Mouse (Mus musculus) limb, embryonic 11.5 days (tissue): ENCODE data around the gene Topbp1. TPM values are rescaled to one million over a fixed set of nuclear protein-coding genes. Genes with fewer than 3 reads are reported as not detected.

Experiments used
- ATAC-seq: fragments of 200-750 bp; cut with Nextera tagmentation; 2 replicates; pipeline ENCODE4 v1.8.0; 2017; ENCODE audit warnings: low read depth; ENCODE audit not compliant: insufficient number of reproducible peaks, low FRiP score, low TSS enrichment
- DNase-seq: peaks from one replicate; pipeline ENCODE4 v3.0.0-alpha.2; 2015; ENCODE audit warnings: low spot score
- H3K27ac ChIP-seq: fragments of 300-500 bp; sonication (generic); replicated peaks from 2 replicates; pipeline ENCODE4 v1.5.1; 2014; ENCODE audit warnings: low read depth, mild to moderate bottlenecking, low read length
- H3K27me3 ChIP-seq: fragments of 300-500 bp; sonication (generic); 2 replicates; pipeline ENCODE4 v1.6.1; 2014; ENCODE audit warnings: mild to moderate bottlenecking, low read length, mixed read lengths; ENCODE audit not compliant: control insufficient read depth, insufficient read depth
- H3K36me3 ChIP-seq: fragments of 300-500 bp; sonication (generic); 2 replicates; pipeline ENCODE4 v1.6.1; 2014; ENCODE audit warnings: mild to moderate bottlenecking, low read length, moderate library complexity, mixed read lengths; ENCODE audit not compliant: control insufficient read depth, insufficient read depth
- H3K4me1 ChIP-seq: fragments of 300-500 bp; sonication (generic); 2 replicates; pipeline ENCODE4 v1.6.1; 2014; ENCODE audit warnings: low read length, mixed read lengths; ENCODE audit not compliant: control insufficient read depth, insufficient read depth
- H3K4me2 ChIP-seq: fragments of 300-500 bp; sonication (generic); 2 replicates; pipeline ENCODE4 v1.6.1; 2014; ENCODE audit warnings: low read depth, mild to moderate bottlenecking, moderate library complexity; ENCODE audit not compliant: severe bottlenecking
- H3K4me3 ChIP-seq: fragments of 300-500 bp; sonication (generic); 2 replicates; pipeline ENCODE4 v1.5.1; 2014; ENCODE audit warnings: low read depth, low read length
- H3K9ac ChIP-seq: fragments of 300-500 bp; sonication (generic); 2 replicates; pipeline ENCODE4 v1.6.1; 2014; ENCODE audit warnings: mild to moderate bottlenecking, low read length
- H3K9me3 ChIP-seq: fragments of 300-500 bp; sonication (generic); 2 replicates; pipeline ENCODE4 v1.6.1; 2016; ENCODE audit warnings: low read length; ENCODE audit not compliant: control insufficient read depth
- WGBS: fragments of 180-500 bp; shearing (Covaris S2); extraction: QIAGEN DNeasy Blood & Tissue Kit; methylation state at CpG from one replicate; pipeline ENCODE4 v1.1.7; 2014; 5-methylcytosine and 5-hydroxymethylcytosine counted together
- polyA plus RNA-seq: library from polyadenylated mRNA; unstranded; fragments of >200 nt; fragmentation: Nextera tagmentation; extraction: Ambion mirVana; gene quantifications from 2 replicates; pipeline ENCODE4 v1.2.1, GENCODE M21; 2014

Gene Topbp1
- polyA plus RNA-seq, 1 experiment from 2014 or later, result 83.1 TPM

- H3K4me2 ChIP-seq, result no peak overlapping the region
- no peaks in the 10 kb centered on the region for H3K27me3 ChIP-seq
- no peaks in the 10 kb centered on the region for H3K4me1 ChIP-seq
- no peak for ATAC-seq
- no peak overlapping the region for H3K9ac ChIP-seq
- 86% methylated on average over 19 of the region's 19 CpGs for WGBS
- H3K9me3 ChIP-seq, result no peaks in the 10 kb centered on the region
- H3K27ac ChIP-seq, result no peak overlapping the region
- H3K36me3 ChIP-seq, result no peaks in the 10 kb centered on the region
- no peak for DNase-seq
- H3K4me3 ChIP-seq, result no peak overlapping the region
These were observed 17.1 kb upstream of the Topbp1 start for GRCm38 (mm10) chr9:103287840-103288488.

GRCm38 (mm10) chr9:103288489-103289180 is 16.4 kb upstream of the Topbp1 start:
- Histone ChIP-seq H3K27ac (no peak overlapping the region), H3K9ac (no peak overlapping the region), H3K36me3 (no peaks in the 10 kb centered on the region), H3K4me1 (no peaks in the 10 kb centered on the region), H3K4me3 (no peak overlapping the region), H3K9me3 (no peaks in the 10 kb centered on the region), H3K4me2 (no peak overlapping the region), H3K27me3 (no peaks in the 10 kb centered on the region)
- 91% methylated on average over 13 of the region's 13 CpGs for WGBS
- no peak for ATAC-seq
- DNase-seq, result no peak

GRCm38 (mm10) chr9:103294507-103294906 is 10.5 kb upstream of the Topbp1 start:
- no peaks in the 10 kb centered on the region for H3K27me3 ChIP-seq
- DNase-seq, result no peak
- 92% methylated on average over 2 of the region's 2 CpGs for WGBS
- no peak overlapping the region for H3K9ac ChIP-seq
- H3K27ac ChIP-seq, result no peak overlapping the region
- H3K36me3 ChIP-seq, result no peaks in the 10 kb centered on the region
- ATAC-seq, result no peak
- H3K4me3 ChIP-seq, result no peak overlapping the region
- no peaks in the 10 kb centered on the region for H3K4me1 ChIP-seq
- H3K9me3 ChIP-seq, result no peaks in the 10 kb centered on the region
- H3K4me2 ChIP-seq, result no peak overlapping the region

GRCm38 (mm10) chr9:103301086-103301485 is 3.9 kb upstream of the Topbp1 start:
- no peak for DNase-seq
- H3K27ac ChIP-seq, result no peak overlapping the region
- H3K9me3 ChIP-seq, result no peaks in the 10 kb centered on the region
- 94% methylated on average over 8 of the region's 8 CpGs for WGBS
- no peak for ATAC-seq
- H3K9ac ChIP-seq, result no peak overlapping the region
- H3K36me3 ChIP-seq, result no peaks in the 10 kb centered on the region
- H3K4me3 ChIP-seq, result no peak overlapping the region
- H3K4me1 ChIP-seq, result no peaks in the 10 kb centered on the region
- H3K27me3 ChIP-seq, result no peaks in the 10 kb centered on the region
- no peak overlapping the region for H3K4me2 ChIP-seq

- no peaks in the 10 kb centered on the region for H3K36me3 ChIP-seq
- no peak overlapping the region for H3K9ac ChIP-seq
- H3K27me3 ChIP-seq, result no peaks in the 10 kb centered on the region
- H3K9me3 ChIP-seq, result no peaks in the 10 kb centered on the region
- no peak overlapping the region for H3K27ac ChIP-seq
- WGBS, result 83% methylated on average over 4 of the region's 4 CpGs
- ATAC-seq (no peak), DNase-seq (no peak)
- H3K4me1 ChIP-seq, result no peaks in the 10 kb centered on the region
- no peak overlapping the region for H3K4me3 ChIP-seq
- no peak overlapping the region for H3K4me2 ChIP-seq
These were observed 2.8 kb upstream of the Topbp1 start for GRCm38 (mm10) chr9:103302239-103302638.

GRCm38 (mm10) chr9:103302666-103303065 is 2.3 kb upstream of the Topbp1 start:
- DNase-seq (peak; percentile 66), ATAC-seq (no peak)
- H3K4me1 ChIP-seq, result no peaks in the 10 kb centered on the region
- 66% methylated on average over 3 of the region's 3 CpGs for WGBS
- H3K27me3 ChIP-seq, result no peaks in the 10 kb centered on the region
- no peak overlapping the region for H3K27ac ChIP-seq
- H3K9ac ChIP-seq, result no peak overlapping the region
- H3K9me3 ChIP-seq, result no peaks in the 10 kb centered on the region
- no peaks in the 10 kb centered on the region for H3K36me3 ChIP-seq
- H3K4me2 ChIP-seq, result no peak overlapping the region
- H3K4me3 ChIP-seq, result no peak overlapping the region

GRCm38 (mm10) chr9:103305332-103306041 is 472 bp downstream of the Topbp1 start:
- H3K4me3 ChIP-seq, result peak overlapping the region; percentile 89
- no peaks in the 10 kb centered on the region for H3K27me3 ChIP-seq
- H3K27ac ChIP-seq, result peak overlapping the region; percentile 86
- H3K9me3 ChIP-seq, result no peaks in the 10 kb centered on the region
- peak overlapping the region; percentile 62 for H3K4me2 ChIP-seq
- no peaks in the 10 kb centered on the region for H3K4me1 ChIP-seq
- WGBS, result under 1% methylated on average over 40 of the region's 40 CpGs
- H3K36me3 ChIP-seq, result peaks cover 8% of the 10 kb centered on the region; the same call in 1 of the 2 replicates
- no peak; the same call in 1 of the 2 replicates for ATAC-seq
- no peak for DNase-seq
- H3K9ac ChIP-seq, result peak overlapping the region; percentile 95

- no peak overlapping the region for H3K27ac ChIP-seq
- no peaks in the 10 kb centered on the region for H3K4me1 ChIP-seq
- no peaks in the 10 kb centered on the region for H3K27me3 ChIP-seq
- ATAC-seq (no peak), DNase-seq (no peak)
- H3K9ac ChIP-seq, result no peak overlapping the region
- 90% methylated on average over 6 of the region's 6 CpGs for WGBS
- no peaks in the 10 kb centered on the region for H3K9me3 ChIP-seq
- H3K36me3 ChIP-seq, result peaks cover 21% of the 10 kb centered on the region
- H3K4me2 ChIP-seq, result no peak overlapping the region
- no peak overlapping the region for H3K4me3 ChIP-seq
These were observed 4.8 kb downstream of the Topbp1 start for GRCm38 (mm10) chr9:103309832-103310231.
